Mouse (Mus musculus) hindbrain, embryonic 11.5 days (tissue): Measurements from ENCODE around the gene Sema3a. TPM values are rescaled to one million over a fixed set of nuclear protein-coding genes. Genes with fewer than 3 reads are reported as not detected.

Experiments used
- ATAC-seq: fragments of 200-750 bp; cut with Nextera tagmentation; 2 replicates; pipeline ENCODE4 v1.8.0; 2017; ENCODE audit warnings: mild to moderate bottlenecking, moderate TSS enrichment, moderate library complexity; ENCODE audit not compliant: low FRiP score
- DNase-seq: peaks from one replicate; pipeline ENCODE4 v3.0.0-alpha.2; 2015; ENCODE audit warnings: low spot score
- H3K27ac ChIP-seq: fragments of 300-500 bp; sonication (generic); 2 replicates; pipeline ENCODE4 v1.5.1; 2014; ENCODE audit warnings: mild to moderate bottlenecking, low read depth, low read length
- H3K27me3 ChIP-seq: fragments of 300-500 bp; sonication (generic); 2 replicates; pipeline ENCODE4 v1.6.1; 2014; ENCODE audit warnings: mild to moderate bottlenecking, low read length, moderate library complexity, mixed read lengths; ENCODE audit not compliant: control insufficient read depth, insufficient read depth
- H3K36me3 ChIP-seq: fragments of 300-500 bp; sonication (generic); 2 replicates; pipeline ENCODE4 v1.6.1; 2014; ENCODE audit warnings: mild to moderate bottlenecking, low read length, moderate library complexity, mixed read lengths; ENCODE audit not compliant: control insufficient read depth, insufficient read depth
- H3K4me1 ChIP-seq: fragments of 300-500 bp; sonication (generic); replicated peaks from 2 replicates; pipeline ENCODE4 v1.6.1; 2014; ENCODE audit warnings: low read length, mixed read lengths; ENCODE audit not compliant: control insufficient read depth, insufficient read depth
- H3K4me2 ChIP-seq: fragments of 300-500 bp; sonication (generic); replicated peaks from 2 replicates; pipeline ENCODE4 v1.6.1; 2014; ENCODE audit warnings: mild to moderate bottlenecking, low read depth, low read length
- H3K4me3 ChIP-seq: fragments of 300-500 bp; sonication (generic); 2 replicates; pipeline ENCODE4 v1.5.1; 2014; ENCODE audit warnings: low read depth, low read length
- H3K9ac ChIP-seq: fragments of 300-500 bp; sonication (generic); 2 replicates; pipeline ENCODE4 v1.6.1; 2014; ENCODE audit warnings: low read depth, low read length
- H3K9me3 ChIP-seq: fragments of 300-500 bp; sonication (generic); 2 replicates; pipeline ENCODE4 v1.6.1; 2016; ENCODE audit warnings: low read length; ENCODE audit not compliant: control insufficient read depth
- WGBS: fragments of 180-500 bp; shearing (Covaris S2); extraction: QIAGEN DNeasy Blood & Tissue Kit; methylation state at CpG from one replicate; pipeline ENCODE4 v1.1.7; 2014; 5-methylcytosine and 5-hydroxymethylcytosine counted together
- polyA plus RNA-seq: library from polyadenylated mRNA; unstranded; fragments of >200 nt; fragmentation: Nextera tagmentation; extraction: Ambion mirVana; gene quantifications from 2 replicates; pipeline ENCODE4 v1.2.1, GENCODE M21; 2014

Gene Sema3a
- 25.6 and 28.8 TPM in 2 replicates for polyA plus RNA-seq

DNA sequence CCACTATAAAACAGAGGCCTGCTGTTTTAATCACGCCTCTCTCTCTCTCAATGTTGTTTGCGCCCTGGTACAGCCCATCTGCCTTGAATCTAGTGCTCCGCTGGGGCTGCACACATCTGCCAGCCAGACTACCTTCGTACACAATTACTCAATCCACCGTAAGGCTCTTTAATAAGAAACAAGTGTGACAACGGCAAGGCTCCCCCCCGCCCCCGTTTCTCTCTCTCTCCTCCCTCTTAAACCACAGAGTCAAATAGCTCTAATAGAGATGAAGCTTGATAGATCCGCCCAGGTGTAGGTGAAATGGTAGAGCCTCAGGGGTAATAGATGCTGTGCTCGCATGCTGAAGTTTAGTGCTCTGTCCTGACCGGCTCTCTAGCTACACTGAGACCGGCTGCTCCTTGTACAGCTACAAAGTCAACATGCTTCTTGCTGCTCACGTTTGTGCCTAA lies at the start of gene Sema3a:
Gene Sema3a (plus strand): TSS at position 174 of the 452 bp plus-strand sequence.
- Histone ChIP-seq H3K9ac (no peak within 1 kb of the TSS), H3K36me3 (no peaks in the 10 kb centered on the region), H3K4me2 (0 out of 2 replicates have a peak within 1 kb of the TSS, but pooled peaks have one; percentile 17), H3K4me3 (no peak within 1 kb of the TSS), H3K27ac (peak within 1 kb of the TSS; percentile 7), H3K9me3 (no peaks in the 10 kb centered on the region), H3K4me1 (no peaks in the 10 kb centered on the region), H3K27me3 (no peaks in the 10 kb centered on the region)
- 53% methylated on average over 13 of the region's 13 CpGs for WGBS
- DNase-seq (peak; percentile 46), ATAC-seq (peak; percentile 79)

DNA sequence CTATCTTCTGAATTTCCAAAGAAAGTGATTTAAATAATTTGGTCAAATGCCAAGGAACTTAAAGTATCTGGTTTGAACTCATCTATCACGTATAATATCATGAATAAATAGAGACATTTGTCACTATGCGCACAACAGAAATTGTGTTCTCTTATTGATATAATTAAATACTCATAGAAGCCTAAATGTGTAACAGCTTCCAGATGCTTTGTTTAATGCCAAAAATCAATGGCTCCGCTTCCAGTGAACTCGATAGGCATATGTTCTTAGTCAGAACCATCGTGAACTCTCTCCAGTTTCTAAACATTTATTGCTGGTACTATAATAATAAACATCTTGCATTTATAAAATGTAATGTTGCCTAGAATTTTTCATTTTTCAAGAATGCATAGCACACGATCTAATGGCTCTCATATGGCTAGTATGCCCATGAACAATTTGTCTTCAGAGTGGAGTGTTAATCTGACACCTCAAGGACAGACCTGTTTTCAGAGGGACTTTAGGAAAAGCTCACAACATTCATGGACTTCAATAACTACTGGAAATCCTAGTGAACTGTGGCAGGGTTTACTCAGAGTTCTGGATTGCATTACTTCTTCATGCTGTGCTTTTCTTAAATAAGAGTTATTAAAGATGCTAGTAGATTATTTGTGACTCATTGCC lies 40.3 kb upstream of the Sema3a start:
- DNase-seq, result no peak

DNA sequence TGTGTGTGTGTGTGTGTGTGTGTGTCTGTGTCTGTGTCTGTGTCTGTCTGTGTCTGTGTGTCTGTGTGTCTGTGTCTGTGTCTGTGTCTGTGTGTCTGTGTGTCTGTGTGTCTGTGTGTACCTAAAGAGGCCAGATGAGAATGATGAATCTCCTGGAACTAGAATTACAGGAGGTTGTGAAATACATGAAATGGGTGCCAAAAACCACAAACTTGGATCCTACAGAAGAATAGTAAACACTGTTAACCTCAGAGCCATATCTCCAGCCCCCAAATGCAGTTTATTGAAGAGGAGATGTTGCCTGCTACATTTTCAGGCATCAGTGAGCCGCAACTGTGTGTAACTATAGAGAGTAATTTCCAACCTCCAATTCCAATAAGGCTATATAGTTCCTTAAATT lies 34.8 kb upstream of the Sema3a start:
- no peaks in the 10 kb centered on the region for H3K36me3 ChIP-seq
- ATAC-seq, result no peak
- 92% methylated on average over 1 of the region's 1 CpGs for WGBS

More for the DNA sequence above, 40.3 kb upstream of the Sema3a start:
- no peak overlapping the region for H3K4me3 ChIP-seq
- no peak overlapping the region for H3K4me2 ChIP-seq
- H3K27me3 ChIP-seq, result no peaks in the 10 kb centered on the region
- no peak overlapping the region for H3K9ac ChIP-seq
- no peaks in the 10 kb centered on the region for H3K4me1 ChIP-seq
- H3K9me3 ChIP-seq, result no peaks in the 10 kb centered on the region
- no peak for ATAC-seq
- no peaks in the 10 kb centered on the region for H3K36me3 ChIP-seq
- WGBS, result 74% methylated on average over 6 of the region's 6 CpGs
- no peak overlapping the region for H3K27ac ChIP-seq

DNA sequence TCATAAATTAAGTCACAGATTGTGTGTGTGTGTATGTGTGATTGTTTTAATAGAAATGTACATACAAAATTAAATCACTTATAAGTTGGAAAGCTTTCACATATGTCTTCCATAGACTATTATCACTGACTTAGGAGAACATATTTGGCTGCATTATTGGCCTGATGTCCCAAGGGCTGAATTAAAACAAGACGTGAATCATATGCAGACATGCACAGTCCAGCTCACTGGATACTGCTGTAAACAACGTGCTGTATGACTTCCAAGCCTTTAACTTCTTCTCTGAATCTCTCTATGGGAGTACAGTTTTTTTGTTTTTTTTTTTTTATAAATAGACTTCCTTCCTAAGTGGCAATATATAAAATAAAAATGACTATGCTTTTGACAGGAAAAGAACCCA lies 15.7 kb upstream of the Sema3a start:
- no peaks in the 10 kb centered on the region for H3K36me3 ChIP-seq

More for the DNA sequence above, 34.8 kb upstream of the Sema3a start:
- no peak for DNase-seq
- no peak overlapping the region for H3K9ac ChIP-seq
- H3K4me1 ChIP-seq, result no peaks in the 10 kb centered on the region
- no peak overlapping the region for H3K4me2 ChIP-seq
- no peak overlapping the region for H3K4me3 ChIP-seq
- H3K27me3 ChIP-seq, result no peaks in the 10 kb centered on the region
- H3K9me3 ChIP-seq, result no peaks in the 10 kb centered on the region
- H3K27ac ChIP-seq, result no peak overlapping the region

DNA sequence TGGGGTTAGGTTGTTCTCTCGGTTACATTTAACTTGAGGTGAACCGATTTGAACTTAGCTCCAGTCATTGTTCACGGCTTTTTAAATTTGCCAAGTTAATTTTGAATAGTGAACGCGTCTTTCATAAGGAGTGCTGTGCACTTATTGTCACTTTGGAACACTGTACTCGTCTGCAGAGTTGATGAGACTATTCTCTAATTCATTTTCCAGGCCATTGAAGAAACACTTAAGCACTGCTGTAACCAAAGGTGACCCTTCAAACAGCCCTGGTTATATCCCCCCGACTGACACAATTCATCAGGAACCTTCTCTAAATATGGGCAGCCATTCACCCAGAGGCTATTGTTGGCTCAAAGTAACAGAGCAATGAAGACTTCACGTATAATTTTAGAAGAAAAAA lies 8.0 kb upstream of the Sema3a start:
- no peaks in the 10 kb centered on the region for H3K36me3 ChIP-seq
- H3K4me3 ChIP-seq, result no peak overlapping the region
- no peak for ATAC-seq
- DNase-seq, result no peak
- WGBS, result 50% methylated on average over 8 of the region's 8 CpGs
- H3K4me2 ChIP-seq, result no peak overlapping the region
- no peak overlapping the region for H3K9ac ChIP-seq
- H3K9me3 ChIP-seq, result no peaks in the 10 kb centered on the region
- H3K4me1 ChIP-seq, result no peaks in the 10 kb centered on the region
- no peak overlapping the region for H3K27ac ChIP-seq
- no peaks in the 10 kb centered on the region for H3K27me3 ChIP-seq

More for the DNA sequence above, 15.7 kb upstream of the Sema3a start:
- Histone ChIP-seq H3K27me3 (no peaks in the 10 kb centered on the region), H3K27ac (no peak overlapping the region), H3K9ac (no peak overlapping the region), H3K4me2 (no peak overlapping the region), H3K4me1 (no peaks in the 10 kb centered on the region), H3K4me3 (no peak overlapping the region), H3K9me3 (no peaks in the 10 kb centered on the region)
- DNase-seq, result no peak
- no peak for ATAC-seq
- 74% methylated on average over 2 of the region's 2 CpGs for WGBS

DNA sequence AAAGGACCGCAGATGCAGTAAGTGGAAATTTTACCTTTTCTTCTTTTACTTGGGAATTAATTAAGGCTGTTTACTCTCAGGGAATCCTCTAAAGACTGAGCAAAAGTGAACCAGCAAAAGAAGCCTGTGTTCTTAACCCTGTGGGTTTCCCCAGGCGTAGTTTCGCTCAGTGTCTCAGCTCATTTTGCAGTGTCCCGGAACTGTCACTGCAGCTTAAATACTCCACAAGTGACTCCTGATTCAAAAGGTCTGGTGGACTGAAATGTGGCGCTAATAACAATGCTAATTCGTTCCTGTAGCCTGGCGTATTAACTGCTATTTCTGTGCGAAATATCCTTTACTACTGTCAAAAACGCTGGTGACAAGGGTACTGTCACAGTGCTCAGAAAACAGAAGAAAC lies 543 bp downstream of the Sema3a start:
- Histone ChIP-seq H3K4me1 (no peaks in the 10 kb centered on the region), H3K4me3 (no peak overlapping the region), H3K4me2 (no peak overlapping the region), H3K9me3 (no peaks in the 10 kb centered on the region), H3K36me3 (no peaks in the 10 kb centered on the region), H3K9ac (no peak overlapping the region), H3K27me3 (no peaks in the 10 kb centered on the region), H3K27ac (peak overlapping the region; percentile 7; the same call in 1 of the 2 replicates)
- DNase-seq (peak; percentile 14), ATAC-seq (no peak)
- 61% methylated on average over 9 of the region's 9 CpGs for WGBS

DNA sequence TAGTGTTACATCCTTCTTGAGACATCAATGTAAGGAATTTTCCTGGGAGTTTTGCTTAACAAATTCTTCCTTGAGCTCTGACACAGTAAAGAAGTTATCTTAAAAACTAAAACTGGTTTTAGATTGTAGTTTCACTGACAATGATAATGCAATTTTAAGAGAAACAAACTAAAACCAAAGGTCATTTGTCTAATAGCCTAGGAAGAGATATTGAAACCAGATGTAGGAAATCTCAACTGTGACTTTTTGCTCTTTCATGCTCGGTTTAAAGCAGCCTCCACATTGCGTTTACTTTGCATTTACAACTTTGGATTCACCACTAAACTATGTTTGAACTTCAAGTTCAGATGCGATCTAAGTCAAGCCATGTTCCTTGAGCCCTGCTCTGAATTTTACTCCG lies 982 bp downstream of the Sema3a start:
- Histone ChIP-seq H3K4me2 (no peak overlapping the region), H3K4me1 (no peaks in the 10 kb centered on the region), H3K9me3 (no peaks in the 10 kb centered on the region), H3K27me3 (no peaks in the 10 kb centered on the region), H3K27ac (no peak overlapping the region), H3K4me3 (no peak overlapping the region), H3K9ac (no peak overlapping the region), H3K36me3 (no peaks in the 10 kb centered on the region)
- WGBS, result 70% methylated on average over 4 of the region's 4 CpGs
- DNase-seq, result peak; percentile 10
- no peak for ATAC-seq

DNA sequence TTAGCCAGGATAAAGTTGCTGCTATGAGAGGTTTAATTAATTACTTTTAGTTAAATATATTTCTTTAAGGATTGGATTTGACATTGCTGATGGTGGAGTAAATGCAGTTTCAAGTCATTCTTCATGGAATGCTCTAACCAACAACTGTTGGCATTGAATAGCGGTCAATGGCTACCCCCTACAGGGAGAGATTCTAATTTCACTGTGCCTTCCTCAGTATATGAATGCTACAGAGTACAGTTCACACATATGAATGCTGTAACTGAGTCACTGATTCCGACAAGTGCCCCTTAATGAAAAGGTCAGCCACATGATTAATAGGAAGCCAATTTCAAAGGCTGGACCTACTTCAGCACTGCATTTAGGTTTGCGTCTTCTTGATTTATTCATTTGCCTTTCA lies 1.9 kb downstream of the Sema3a start:
- H3K9ac ChIP-seq, result no peak overlapping the region
- H3K4me1 ChIP-seq, result no peaks in the 10 kb centered on the region
- no peak overlapping the region for H3K4me3 ChIP-seq
- ATAC-seq (no peak), DNase-seq (peak; percentile 19)
- 60% methylated on average over 3 of the region's 3 CpGs for WGBS
- no peak overlapping the region for H3K4me2 ChIP-seq
- H3K36me3 ChIP-seq, result no peaks in the 10 kb centered on the region
- H3K27ac ChIP-seq, result no peak overlapping the region
- no peaks in the 10 kb centered on the region for H3K9me3 ChIP-seq
- H3K27me3 ChIP-seq, result no peaks in the 10 kb centered on the region

DNA sequence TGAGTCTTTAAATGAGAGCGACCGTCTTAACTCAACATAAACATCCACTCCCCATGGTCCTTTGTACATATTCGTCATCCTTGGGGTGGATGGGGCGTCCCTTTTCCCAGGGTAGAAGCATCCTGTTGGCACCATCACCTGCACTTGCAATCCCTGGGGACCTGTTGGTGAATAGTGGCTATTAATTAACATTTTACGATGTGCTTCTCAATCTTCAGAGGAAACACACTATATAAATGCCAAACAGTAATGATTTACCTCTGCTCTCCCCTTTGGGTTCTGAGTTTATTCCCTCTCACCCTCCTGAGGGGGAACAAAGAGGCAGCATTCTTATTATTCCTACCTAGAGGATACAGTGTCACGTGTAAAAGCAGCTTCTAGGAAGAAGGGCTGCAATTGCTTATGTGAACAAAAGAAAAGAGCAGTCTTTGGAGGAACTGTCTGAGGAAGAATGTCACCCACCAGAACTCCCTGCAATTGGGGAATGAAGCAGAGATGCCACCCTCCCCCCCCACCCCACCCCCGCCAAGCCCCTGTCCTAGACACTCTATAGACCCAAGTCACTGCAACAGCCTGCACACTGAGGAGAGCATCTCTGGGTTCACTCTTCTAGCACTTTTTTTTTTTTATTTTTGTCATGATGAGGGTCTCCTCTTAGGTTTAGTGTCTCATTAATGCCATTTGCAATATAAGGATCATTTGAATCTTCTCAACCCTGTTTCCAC lies 19.7 kb downstream of the Sema3a start:
- H3K27me3 ChIP-seq, result no peaks in the 10 kb centered on the region
- WGBS, result 59% methylated on average over 7 of the region's 7 CpGs
- H3K9ac ChIP-seq, result no peak overlapping the region
- no peaks in the 10 kb centered on the region for H3K4me1 ChIP-seq
- H3K27ac ChIP-seq, result no peak overlapping the region
- no peak overlapping the region for H3K4me2 ChIP-seq
- no peak for ATAC-seq
- no peaks in the 10 kb centered on the region for H3K9me3 ChIP-seq
- no peak overlapping the region for H3K4me3 ChIP-seq
- DNase-seq, result no peak
- no peaks in the 10 kb centered on the region for H3K36me3 ChIP-seq
